Comparison of ENCODE assay signal across 17 mouse cellular contexts in genomic region chr13:46393936-46394335, GRCm38 (mm10). TPM values are rescaled to one million over a fixed set of nuclear protein-coding genes. Genes with fewer than 3 reads are reported as not detected.
"Had no signal": no experiment of that assay in that cellular context is flagged by ENCODE, and none has a peak within 500 bp of the region (broad histone marks: within the 10 kb centered on the region; RNA-seq: fewer than 3 reads in every experiment).

No protein-coding gene starts in this region.

- H3K4me3 ChIP-seq: limb, embryonic 12.5 days; limb, embryonic 15.5 days; midbrain, embryonic 12.5 days; midbrain, embryonic 15.5 days; neural tube, embryonic 12.5 days; neural tube, embryonic 15.5 days had no signal

- H3K36me3 ChIP-seq: limb, embryonic 12.5 days; limb, embryonic 15.5 days; midbrain, embryonic 12.5 days; midbrain, embryonic 15.5 days; neural tube, embryonic 12.5 days; neural tube, embryonic 15.5 days had no signal

- ATAC-seq: liver, postnatal 0 days; lung, postnatal 0 days; midbrain, embryonic 15.5 days had no signal

- DNase-seq: kidney, postnatal 14 days; kidney, postnatal 4 days; left cerebral cortex, postnatal 4 days; liver, postnatal 0 days; lung, embryonic 14.5 days; thymus, adult 18-20 months; thymus, postnatal 4 days had no signal

- H3K9ac ChIP-seq: limb, embryonic 12.5 days; limb, embryonic 15.5 days; liver, embryonic 14.5 days; liver, postnatal 0 days; lung, embryonic 14.5 days; midbrain, embryonic 12.5 days; midbrain, embryonic 15.5 days; neural tube, embryonic 12.5 days; neural tube, embryonic 15.5 days had no signal

- H3K4me1 ChIP-seq: limb, embryonic 12.5 days; limb, embryonic 15.5 days; midbrain, embryonic 12.5 days; midbrain, embryonic 15.5 days; neural tube, embryonic 12.5 days; neural tube, embryonic 15.5 days had no signal

- H3K27me3 ChIP-seq: limb, embryonic 12.5 days; limb, embryonic 15.5 days; midbrain, embryonic 12.5 days; midbrain, embryonic 15.5 days; neural tube, embryonic 12.5 days; neural tube, embryonic 15.5 days had no signal

- H3K4me2 ChIP-seq: limb, embryonic 12.5 days; limb, embryonic 15.5 days; liver, embryonic 11.5 days; lung, embryonic 14.5 days; midbrain, embryonic 12.5 days; midbrain, embryonic 15.5 days; neural tube, embryonic 12.5 days; neural tube, embryonic 15.5 days had no signal

- H3K27ac ChIP-seq: limb, embryonic 12.5 days; limb, embryonic 15.5 days; liver, embryonic 14.5 days; macrophage; midbrain, embryonic 12.5 days; midbrain, embryonic 15.5 days; neural tube, embryonic 12.5 days; neural tube, embryonic 15.5 days had no signal

- H3K9me3 ChIP-seq: limb, embryonic 12.5 days; limb, embryonic 15.5 days; midbrain, embryonic 12.5 days; midbrain, embryonic 15.5 days; neural tube, embryonic 12.5 days; neural tube, embryonic 15.5 days had no signal

RNA-seq across cellular contexts. Expression of gene Rbm24, which starts 24.3 kb away (rescaled TPM):
- polyA plus RNA-seq: macrophage had no signal
